Mouse (Mus musculus) embryo, embryonic 11 days (tissue): ENCODE data around the gene Slc5a4a.

Experiments used
- DNase-seq: peaks from one replicate; pipeline ENCODE4 v3.0.0-alpha.2; 2015

Slc5a4a gene

DNA sequence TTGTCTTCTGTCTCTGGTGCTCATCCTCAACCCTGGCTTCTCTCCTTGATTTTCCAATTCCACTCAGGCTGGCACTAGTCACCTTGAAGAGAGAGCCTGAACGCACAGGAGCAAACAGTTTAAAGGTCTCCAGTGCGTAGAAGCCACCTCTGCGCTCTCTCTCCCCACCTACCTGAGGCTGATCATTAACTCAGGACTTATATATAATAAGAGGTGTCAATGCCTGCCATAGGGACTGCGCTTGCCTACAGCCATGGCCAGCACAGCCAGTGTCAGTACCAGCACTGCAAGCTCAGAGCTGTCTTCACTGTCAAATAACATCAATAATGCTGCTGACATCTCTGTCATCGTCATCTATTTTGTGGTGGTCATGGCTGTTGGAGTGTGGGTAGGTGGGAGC lies at the start of gene Slc5a4a:
Gene Slc5a4a, plus strand, starts transcription at position 174 of the 400 bp plus-strand sequence.
- DNase-seq: no peak

- no peak for DNase-seq
These were observed 36.4 kb upstream of the Slc5a4a start, which contains the start of gene Slc5a4b for GRCm38 (mm10) chr10:76110861-76111260. TSS of gene Slc5a4b (minus strand) at chr10:76110961.

GRCm38 (mm10) chr10:76117966-76118365 lies 29.3 kb upstream of the Slc5a4a start:
- peak; percentile 62 for DNase-seq

DNA sequence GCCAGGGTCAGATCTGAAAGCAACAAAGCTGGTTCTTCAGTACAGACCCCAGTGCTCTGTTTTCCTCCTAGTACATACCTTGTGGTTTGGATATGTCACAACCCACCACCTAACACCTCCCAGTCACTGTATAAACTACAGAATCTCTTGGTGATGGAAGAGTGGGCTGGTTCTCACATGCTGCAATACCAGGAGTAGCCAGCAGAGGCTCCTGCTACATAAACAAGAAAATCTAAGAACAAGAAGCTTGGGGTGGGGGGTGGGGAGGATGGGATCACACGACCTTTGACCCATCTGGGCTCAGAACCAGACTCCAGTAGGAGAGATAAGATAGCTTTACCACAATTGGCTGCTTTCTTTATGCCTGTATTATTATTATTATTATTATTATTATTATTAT lies 28.5 kb upstream of the Slc5a4a start:
- DNase-seq: peak; percentile 42

- peak; percentile 36 for DNase-seq
These were observed 27.0 kb upstream of the Slc5a4a start for GRCm38 (mm10) chr10:76120124-76120711.

DNA sequence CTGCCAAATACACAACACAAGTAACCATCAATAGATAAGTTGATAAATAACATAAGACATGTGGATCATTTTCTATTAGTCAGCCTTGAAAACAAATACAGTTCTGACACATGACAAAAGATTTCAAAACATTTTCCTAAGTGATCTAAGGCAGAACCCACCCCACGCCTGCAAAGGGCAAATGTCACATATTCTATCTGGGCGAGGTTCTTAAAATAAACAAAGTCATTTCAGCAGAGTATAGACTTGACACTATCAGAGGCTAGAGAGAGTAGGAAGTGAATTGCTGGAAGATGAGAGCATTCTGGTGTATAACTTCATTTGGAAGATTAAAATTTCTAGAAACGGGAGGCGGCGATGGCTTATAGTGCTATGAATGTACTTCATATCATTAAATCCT lies 25.8 kb upstream of the Slc5a4a start:
- no peak for DNase-seq

- no peak for DNase-seq
These were observed 14.7 kb upstream of the Slc5a4a start for GRCm38 (mm10) chr10:76132506-76132905.

DNA sequence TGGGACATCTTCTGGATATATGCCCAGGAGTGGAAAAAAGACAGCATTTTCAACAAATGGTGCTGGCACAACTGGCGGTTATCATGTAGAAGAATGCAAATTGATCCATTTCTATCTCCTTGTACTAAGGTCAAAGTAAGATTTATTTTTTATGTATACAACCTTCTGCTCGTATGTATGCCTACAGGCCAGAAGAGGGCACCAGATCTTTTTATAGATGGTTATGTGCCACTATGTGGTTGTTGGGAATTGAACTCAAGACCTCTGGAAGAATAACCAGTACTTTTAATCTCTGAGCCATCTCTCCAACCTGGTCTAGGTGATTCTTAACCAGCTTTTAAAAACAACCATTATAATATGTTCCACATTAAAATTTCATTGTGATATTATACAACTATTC lies 10.9 kb upstream of the Slc5a4a start:
- no peak for DNase-seq

DNA sequence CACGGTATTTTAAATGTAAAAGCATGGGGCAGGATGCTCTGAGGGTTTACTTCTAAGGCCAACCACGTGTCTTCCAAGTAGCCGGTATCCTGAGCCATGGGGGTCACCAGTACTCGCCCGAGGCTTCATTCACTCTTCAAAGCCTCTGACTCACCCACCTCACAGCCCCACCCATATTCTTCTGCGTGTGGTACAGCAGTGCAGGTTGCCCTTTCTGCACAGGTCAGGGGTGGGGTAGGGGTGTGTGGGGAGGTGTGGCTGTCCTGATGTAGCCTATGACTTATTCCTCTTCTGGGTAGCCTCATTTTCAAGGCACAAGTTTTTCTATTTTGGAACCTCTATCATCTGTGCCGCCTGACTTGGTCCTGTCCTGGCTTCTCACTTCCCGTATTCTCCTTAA lies 405 bp upstream of the Slc5a4a start:
- DNase-seq: no peak

GRCm38 (mm10) chr10:76155911-76156310 lies 8.7 kb downstream of the Slc5a4a start:
- no peak for DNase-seq

- no peak for DNase-seq
These were observed 10.3 kb downstream of the Slc5a4a start for GRCm38 (mm10) chr10:76157528-76157927.

DNA sequence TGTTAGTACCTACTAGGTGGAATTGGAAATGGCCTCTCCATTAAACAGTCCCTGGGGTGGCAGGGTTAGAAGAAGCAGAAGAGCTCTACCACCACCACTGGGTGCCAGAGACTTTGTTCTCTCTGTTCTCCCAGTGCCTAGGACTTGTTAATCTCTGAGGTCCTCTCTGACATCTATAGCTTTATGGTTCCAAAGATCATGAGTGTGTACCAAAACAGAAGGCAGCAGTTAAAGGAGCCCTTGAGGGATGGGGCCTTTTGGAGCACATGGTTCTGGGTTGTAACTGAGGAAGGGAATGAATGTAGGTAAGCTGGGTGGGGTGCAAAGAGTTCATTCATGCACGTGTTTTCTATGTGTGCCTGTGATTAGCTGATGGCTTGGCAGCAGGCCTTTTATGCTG lies 10.8 kb downstream of the Slc5a4a start:
- no peak for DNase-seq

DNA sequence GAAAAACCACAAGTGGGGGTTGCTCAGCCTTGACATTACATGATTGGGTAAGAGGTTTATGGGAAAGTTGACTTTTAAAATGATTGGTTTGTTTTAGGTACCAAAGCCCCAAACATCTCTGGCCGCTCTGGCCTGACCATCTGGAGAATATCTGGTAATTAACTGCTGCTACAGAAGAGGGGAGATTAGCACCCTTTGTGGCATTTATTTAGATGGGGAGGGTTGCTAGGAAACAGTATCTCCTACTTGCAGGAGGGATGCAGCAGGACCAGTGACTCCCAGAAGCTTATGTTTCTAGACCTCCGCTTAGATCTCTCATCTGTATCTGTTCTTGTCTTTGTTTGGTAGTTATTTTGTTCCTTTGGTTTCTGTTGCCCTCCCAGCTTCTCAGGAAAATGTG lies 27.6 kb downstream of the Slc5a4a start:
- DNase-seq: no peak

- DNase-seq: no peak
These were observed 38.0 kb downstream of the Slc5a4a start for GRCm38 (mm10) chr10:76185216-76185615.

DNA sequence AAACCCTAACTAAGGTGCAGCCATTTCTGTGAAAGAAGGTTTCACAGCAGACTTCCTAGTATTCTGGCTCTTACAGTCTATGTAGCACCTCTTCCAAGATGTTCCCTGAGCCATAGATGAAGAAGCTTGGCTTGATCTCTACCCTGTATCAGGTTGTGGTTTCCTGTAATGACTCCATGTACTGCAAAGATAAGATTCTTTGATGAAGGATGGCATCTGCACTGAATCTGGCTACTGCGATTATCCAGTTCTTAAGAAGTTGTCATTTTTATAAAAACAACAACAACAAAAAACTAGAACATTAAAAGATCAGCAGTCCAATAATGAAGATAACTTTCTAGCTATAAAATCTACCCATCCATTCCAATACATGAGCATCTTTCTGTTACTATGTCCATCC lies 40.8 kb downstream of the Slc5a4a start:
- DNase-seq: no peak

- DNase-seq: no peak
These were observed 54.2 kb downstream of the Slc5a4a start for GRCm38 (mm10) chr10:76201416-76201815.

- DNase-seq: peak; percentile 83
These were observed 54.7 kb downstream of the Slc5a4a start for GRCm38 (mm10) chr10:76201978-76202377.

- peak; percentile 61 for DNase-seq
These were observed 56.6 kb downstream of the Slc5a4a start for GRCm38 (mm10) chr10:76203798-76204283.

DNA sequence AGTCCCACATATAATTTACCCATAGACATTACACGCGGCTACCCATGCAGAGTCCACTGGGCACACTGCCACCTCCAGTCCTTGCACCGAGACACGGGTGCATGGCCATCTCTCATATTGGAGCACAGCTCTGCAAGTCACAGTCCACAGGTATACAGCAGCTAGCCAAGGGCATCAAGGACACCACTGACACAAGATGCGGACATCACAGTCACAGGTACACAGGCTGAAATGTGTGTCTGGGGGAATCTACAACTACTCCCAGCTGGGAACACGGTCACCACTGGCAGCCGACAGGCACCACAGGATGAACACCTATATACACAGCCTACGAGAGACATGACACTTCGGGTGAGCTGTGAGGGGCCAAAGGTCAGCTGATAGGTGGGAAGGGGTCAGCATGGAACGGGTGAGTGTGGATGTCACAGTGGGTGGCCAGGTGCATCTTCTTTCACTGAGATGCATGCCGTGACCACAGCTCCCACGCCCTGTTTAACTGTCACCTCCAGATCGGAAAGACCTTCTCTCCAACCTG lies 60.1 kb downstream of the Slc5a4a start:
- no peak for DNase-seq

GRCm38 (mm10) chr10:76209241-76209640 lies 62.0 kb downstream of the Slc5a4a start:
- no peak for DNase-seq

- no peak for DNase-seq
These were observed 63.6 kb downstream of the Slc5a4a start for GRCm38 (mm10) chr10:76210806-76211205.

GRCm38 (mm10) chr10:76212121-76212520 lies 64.9 kb downstream of the Slc5a4a start:
- DNase-seq: no peak

DNA sequence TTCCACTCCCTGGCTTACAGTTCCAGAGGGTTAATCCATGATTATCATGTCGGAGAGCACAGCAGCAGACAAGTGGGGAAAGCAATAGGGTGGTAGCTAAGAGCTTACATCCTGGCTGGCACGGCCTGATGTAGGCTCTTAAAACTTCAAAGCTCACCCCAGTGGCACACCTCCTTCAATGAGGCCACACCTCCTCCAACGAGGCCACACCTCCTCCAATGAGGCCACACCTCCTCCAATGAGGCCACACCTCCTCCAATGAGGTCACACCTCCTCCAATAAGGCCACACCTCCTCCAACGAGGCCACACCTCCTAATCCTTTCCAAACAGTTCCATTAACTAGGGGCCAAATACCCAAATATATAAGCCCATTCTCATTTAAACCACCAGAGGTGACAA lies 66.9 kb downstream of the Slc5a4a start:
- DNase-seq: no peak

GRCm38 (mm10) chr10:76217056-76217455 lies 69.8 kb downstream of the Slc5a4a start:
- DNase-seq: no peak

DNA sequence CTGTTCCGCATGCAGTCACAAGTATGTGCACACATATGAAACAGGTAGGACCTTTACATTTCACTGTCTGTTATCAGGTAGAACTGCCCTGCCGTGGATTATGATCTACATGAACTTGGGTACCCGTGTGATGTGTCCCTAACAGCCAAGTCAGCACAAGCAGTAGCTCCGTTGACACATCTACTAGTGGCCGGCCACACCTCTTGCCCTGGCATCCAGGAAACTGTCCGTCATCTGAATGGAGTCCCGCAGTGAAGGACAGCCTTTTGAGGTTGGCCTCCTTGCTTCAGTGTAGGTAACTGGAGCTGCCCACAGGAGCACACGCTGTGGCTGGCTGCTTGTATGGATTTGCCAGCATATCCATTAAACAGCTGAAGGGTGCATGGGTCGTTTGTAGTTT lies 71.0 kb downstream of the Slc5a4a start:
- DNase-seq: no peak
